Mouse (Mus musculus): ENCODE data around the gene Asb17. TPM values are rescaled to one million over a fixed set of nuclear protein-coding genes. Genes with fewer than 3 reads are reported as not detected.
"Not testable (repeated sequence)": the region's sequence is repeated elsewhere in the genome, so short reads cannot be mapped to it uniquely, and the experiment has no call there.

Asb17 gene
- not detected for total RNA-seq (2021)
- long read RNA-seq, experiment 1, result 0 reads
- long read RNA-seq, experiment 2, result 0 reads

DNA sequence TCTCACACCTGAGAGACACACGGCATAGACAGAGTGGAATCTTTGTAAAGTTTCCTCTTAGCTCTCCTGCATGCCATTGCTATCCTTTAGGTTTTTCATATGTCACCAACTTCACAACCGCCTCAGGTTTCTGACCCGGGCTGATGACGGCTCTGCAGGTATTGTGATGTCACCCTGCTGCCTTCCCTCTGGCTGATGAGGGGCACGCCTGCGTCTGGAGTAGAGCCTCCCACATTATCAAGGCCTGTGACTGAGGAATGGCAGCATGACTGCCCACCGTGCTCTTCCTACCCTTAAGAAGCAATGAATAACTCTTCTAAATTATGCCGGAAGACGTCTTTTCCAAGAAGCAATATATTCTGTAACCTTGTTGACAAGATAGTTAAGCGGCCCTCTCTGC lies at the start of gene Asb17:
TSS of gene Asb17 (plus strand) at position 180 of the 400 bp plus-strand sequence.
- DNase-seq, result no peak

- DNase-seq, result no peak
Measured at GRCm38 (mm10) chr3:153797574-153797973, 46.4 kb upstream of the Asb17 start.

- DNase-seq, result no peak
Measured at GRCm38 (mm10) chr3:153799603-153800002, 44.4 kb upstream of the Asb17 start.

- no peak for DNase-seq
Measured at GRCm38 (mm10) chr3:153800690-153801089, 43.3 kb upstream of the Asb17 start.

- DNase-seq, result no peak
Measured at GRCm38 (mm10) chr3:153801541-153801940, 42.5 kb upstream of the Asb17 start.

DNA sequence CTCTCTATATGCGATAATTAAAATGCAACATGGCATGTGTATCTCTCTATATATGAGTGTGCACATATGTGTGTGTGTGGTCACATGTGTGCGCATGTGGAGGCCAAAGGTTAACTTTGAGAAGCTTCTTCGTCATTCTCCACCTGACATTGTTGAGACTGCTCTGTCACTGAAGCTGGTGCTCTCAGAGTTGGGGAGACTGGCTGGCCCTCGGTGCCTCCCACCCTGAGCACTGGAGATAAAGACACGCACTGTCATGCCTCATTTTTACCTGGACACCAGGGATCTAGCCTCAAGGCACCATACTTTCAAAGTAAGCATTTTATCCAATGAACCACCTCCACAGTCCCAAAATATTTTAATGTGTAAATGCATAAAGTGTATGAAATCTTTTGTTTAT lies 41.4 kb upstream of the Asb17 start:
- DNase-seq, result no peak

DNA sequence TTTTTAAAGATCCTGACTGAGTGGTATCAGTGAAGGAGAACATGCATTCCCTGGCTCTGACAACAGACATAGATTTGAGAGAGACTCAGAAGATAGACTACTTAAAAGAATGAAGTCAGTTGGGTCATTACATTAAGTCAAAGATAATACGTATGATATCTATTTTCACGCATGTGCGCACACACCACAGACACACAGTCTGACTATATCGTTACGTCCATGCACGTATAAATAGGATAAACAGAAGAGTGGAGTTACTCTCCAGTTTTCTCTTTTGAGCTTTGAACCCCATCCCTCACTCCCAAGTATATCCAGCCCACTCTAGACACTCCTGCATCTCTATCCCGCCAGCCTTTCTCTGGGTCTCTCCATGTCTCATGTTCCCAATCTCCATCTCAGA lies 40.0 kb upstream of the Asb17 start:
- no peak for DNase-seq

DNA sequence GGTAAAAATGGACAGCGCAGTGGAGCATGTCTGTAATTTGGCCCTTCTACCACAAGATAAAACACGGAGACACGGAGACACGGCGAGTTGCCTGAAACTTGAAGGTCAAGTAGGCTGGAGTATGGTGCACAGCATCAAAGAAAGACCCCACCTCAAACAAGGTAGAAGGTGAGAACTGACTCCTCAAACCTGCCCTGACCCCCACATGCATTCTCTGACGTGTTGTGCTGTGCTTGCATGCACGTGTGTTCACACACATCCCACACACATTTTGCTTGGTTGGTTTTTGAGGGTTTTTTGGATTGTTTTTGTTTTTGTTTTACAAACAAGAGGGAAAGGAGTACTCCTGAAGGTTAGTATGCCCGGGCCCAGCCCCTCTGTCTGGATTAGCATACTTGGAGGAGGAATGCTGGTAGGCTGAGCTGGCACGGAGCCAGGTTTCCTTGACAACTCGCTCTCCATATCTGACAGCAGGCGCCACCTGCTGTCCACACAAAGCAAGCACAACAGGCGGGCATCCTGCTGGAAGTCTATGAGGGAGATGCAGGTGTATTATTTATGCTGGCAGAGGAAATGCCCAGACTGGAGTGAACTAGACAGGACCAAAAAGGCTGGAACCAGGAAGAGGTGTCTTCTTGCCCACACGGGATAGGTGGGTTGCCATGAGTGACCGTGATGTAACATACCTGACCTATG lies 37.8 kb upstream of the Asb17 start:
- peak; percentile 90 for DNase-seq

GRCm38 (mm10) chr3:153806773-153807443 lies 37.1 kb upstream of the Asb17 start:
- no peak for DNase-seq

- no peak for DNase-seq
Measured at GRCm38 (mm10) chr3:153807444-153808149, 36.4 kb upstream of the Asb17 start.

GRCm38 (mm10) chr3:153808406-153808805 lies 35.6 kb upstream of the Asb17 start:
- no peak for DNase-seq

GRCm38 (mm10) chr3:153814026-153814425 lies 30.0 kb upstream of the Asb17 start:
- no peak for DNase-seq

DNA sequence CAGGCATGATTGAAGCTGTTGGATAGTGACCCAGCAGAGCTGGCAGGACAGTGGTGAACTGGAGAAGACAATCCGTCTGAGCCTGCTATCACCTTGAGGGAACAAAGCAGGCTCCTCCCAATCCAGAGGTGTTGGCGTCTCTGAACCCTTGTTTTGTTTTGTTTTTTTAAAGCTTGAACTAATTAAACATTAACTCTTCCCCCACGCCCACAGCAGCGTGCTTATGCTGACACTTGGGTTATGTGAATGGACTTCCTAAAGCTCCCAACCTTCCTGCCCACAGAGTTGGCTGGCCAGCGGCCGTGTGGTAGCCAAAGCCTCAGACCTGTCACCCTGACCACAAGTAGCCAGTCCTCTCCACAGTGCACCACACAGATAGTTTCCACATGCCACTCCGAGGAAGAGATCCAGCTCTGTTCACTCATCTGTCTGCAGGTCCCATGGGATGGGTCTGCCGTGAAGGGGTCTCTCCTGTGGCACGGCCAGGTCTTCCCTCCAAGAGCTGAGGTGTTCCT lies 26.6 kb upstream of the Asb17 start:
- DNase-seq, result no peak

GRCm38 (mm10) chr3:153818723-153819122 lies 25.3 kb upstream of the Asb17 start:
- no peak for DNase-seq

DNA sequence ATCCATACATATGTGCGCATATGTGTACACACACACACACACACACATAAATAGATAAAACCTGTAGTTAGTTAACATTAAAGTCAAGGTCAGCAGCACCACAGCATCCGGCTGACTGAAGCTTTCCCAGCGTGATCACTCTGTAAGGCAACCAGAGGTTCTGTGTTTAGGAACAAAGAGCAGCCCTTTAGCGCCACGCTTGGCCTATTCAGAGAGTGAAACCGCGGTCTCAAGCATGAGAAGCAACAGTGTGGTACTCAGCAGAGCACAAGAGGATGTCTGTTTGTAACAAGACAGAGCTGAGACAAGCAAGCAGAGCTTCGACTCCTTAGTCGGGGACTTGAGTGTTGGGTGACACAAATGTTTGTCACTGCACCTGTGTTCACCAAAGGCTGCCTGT lies 24.6 kb upstream of the Asb17 start:
- DNase-seq, result no peak

DNA sequence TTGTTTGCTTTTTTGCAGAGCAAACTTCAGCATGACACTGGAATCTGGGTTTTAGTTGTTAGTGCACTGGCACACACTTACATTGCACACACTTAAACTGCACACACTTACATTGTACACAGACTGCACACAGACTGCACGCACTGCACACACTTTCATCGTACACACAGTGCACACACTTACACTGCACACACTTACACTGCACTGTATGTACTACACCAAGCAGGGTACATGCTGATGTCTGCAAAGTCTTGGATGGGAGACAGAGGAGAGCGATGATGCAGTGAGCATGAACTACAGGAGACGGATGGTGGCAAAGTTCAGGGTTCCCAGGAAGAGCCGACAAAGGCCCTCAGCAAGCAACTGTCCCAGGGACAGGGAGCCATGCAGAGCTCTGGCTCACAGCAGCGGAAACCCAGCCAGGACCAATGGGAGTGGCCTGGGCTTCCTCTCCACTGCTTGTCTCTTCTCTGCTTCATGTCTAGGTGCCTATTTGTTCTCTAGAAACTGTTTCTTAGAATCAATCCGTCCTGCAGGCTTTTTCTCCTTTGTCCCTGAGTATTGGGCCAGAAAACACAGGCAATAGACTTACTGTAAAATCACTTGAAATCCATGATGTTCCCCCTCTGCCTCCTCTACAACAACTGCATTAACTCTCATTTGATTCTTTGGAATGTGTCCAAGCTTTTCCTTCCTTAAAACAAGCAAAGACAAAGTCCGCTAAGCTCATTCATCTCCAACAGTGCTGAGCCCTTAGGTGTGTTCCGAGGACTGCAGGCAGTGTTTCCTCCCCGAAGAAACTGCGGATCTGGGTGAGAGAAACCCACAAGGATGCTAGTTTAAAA lies 20.1 kb upstream of the Asb17 start:
- DNase-seq, result no peak

DNA sequence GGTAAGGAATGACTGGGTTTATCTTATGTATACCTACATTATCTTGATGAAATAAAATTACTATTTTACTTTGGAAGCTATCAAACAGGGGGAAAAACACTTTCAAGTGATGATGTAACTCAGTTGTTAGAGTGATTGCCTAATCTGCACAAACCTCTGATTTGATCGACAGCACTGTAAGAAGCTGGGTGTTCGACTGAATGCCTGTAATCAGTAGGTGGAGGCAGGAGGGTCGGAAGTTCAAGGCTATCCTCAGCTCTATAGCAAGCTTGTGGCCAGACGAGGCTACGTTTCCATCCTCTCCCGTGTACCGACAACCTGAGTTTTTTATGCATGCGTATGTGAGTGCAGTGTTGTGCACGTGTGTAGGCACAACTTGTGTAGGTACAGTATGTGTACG lies 18.8 kb upstream of the Asb17 start:
- no peak for DNase-seq

DNA sequence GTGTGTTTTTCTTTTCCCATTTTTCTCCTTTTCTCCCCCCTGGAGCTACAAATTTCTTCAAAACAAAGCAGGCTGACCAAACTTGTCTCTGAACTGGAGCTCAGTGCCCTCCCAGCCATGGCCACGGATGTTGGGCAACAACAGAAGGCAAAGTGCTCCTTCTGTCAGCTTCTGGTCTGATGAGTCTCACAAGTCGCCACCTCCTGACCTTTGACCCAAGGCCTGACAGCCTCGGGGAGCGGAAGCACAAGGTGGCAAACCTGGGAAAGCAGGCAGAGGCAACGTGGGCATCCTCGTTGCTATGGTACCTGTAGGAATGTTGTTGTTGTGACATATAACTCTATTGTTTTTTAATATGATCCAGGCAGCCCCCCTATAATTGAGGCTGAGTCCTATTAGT lies 17.4 kb upstream of the Asb17 start:
- DNase-seq, result no peak

- not testable (repeated sequence) for DNase-seq
Measured at GRCm38 (mm10) chr3:153829788-153830187, 14.2 kb upstream of the Asb17 start.

DNA sequence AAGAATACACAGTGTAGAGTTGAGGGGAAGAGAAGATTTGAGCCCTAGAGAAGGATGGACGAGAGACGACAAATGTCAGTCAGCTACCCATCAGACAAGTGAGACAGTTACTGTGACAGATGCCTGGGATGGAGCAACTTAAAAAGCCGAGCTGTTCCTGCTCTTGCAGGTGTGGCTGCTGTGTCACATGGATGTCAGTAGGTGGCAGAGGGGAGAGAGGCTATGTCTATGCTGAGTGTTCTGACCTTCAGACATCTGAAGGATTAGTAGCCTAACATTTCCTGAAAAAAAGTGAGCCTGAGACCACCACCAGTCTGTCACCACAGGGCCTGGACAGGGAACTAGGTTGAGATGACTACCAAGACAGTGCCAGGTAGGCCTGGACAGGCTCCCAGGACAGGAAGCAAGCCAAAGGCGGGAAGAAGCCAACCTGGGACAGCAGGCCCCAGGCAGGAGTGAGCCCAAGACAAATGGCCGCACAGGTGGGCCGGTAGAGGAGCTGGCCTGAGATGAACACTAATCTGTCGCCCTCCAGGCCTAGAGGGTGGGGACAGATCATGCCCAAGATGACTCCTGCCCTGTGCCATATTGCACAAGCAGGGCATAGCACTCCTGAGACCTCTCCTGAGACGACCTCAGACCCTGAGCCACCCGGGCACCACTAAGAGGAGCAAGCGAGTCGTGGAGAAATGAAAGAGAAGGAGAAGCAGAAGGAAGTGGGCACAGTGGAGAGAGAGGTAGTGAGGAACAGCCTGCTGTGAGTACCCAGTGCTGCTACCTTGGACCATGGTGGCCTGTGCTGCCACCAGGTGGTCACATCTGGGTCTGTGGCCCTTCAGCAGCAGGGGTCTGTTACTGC lies 12.8 kb upstream of the Asb17 start:
- DNase-seq, result no peak
